Mouse (Mus musculus) C2C12 (cell line): ENCODE data around the gene Ankub1.

Experiments
- CEBPB ChIP-seq: IDR thresholded peaks from one replicate; pipeline ENCODE4 v1.6.1; 2011; ENCODE audit warnings: low read depth, mild to moderate bottlenecking, control low read depth, moderate library complexity
- CTCF ChIP-seq: IDR thresholded peaks from one replicate; pipeline ENCODE4 v1.5.1; 2011; ENCODE audit not compliant: control insufficient read depth, insufficient read depth, insufficient read length
- MAX ChIP-seq: IDR thresholded peaks from one replicate; pipeline ENCODE4 v1.6.1; 2011; ENCODE audit warnings: mild to moderate bottlenecking, control low read depth
- MYOD1 ChIP-seq: IDR thresholded peaks from one replicate; pipeline ENCODE4 v1.6.1; 2011; ENCODE audit warnings: low read depth; ENCODE audit not compliant: control insufficient read depth, insufficient read length
- MYOG ChIP-seq: IDR thresholded peaks from one replicate; pipeline ENCODE4 v1.6.1; 2011; ENCODE audit not compliant: control insufficient read depth, insufficient read length; ENCODE audit errors: extremely low read depth
- USF1 ChIP-seq: IDR thresholded peaks from one replicate; pipeline ENCODE4 v1.6.1; 2011; ENCODE audit warnings: low read depth, mild to moderate bottlenecking, control low read depth, moderate library complexity

- TF ChIP-seq CTCF (no peak), CEBPB (no peak), MAX (no peak), MYOG (no peak), MYOD1 (no peak), USF1 (no peak)
These were observed 80.1 kb downstream of the Ankub1 start for GRCm38 (mm10) chr3:57612430-57612997.
